Mouse (Mus musculus): Measurements from ENCODE around the gene Gpr3.

DNA sequence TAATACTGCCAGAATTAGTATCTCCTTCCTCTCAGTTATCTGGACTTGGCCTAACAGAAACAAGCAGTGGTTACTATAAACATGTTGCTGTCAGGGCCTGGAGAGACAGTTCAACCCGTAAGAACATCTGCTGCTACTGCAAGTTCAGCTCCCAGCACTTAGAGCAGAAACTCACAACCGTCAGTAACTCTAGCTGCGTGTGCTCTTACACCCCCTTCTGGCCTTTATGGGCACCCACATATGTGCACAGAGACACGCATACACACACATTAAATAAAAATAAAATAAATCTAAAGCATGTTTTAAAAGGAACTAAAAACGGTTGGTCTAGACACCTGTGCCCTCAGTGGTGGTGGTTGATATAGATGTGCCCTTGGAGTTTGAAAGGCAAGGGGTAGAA is 25.5 kb downstream of the Gpr3 start:
- TF ChIP-seq CTCF (IDR thresholded peaks at IDR 0.05; ENCODE audit: borderline replicate concordance, control insufficient read depth, extremely low read depth, insufficient read depth, low read length, poor library complexity) (no peak), POLR2A (IDR thresholded peaks at IDR 0.05; ENCODE audit: control insufficient read depth, extremely low read depth, insufficient read depth, low read length, poor library complexity) (no peak)
